Comparison of ENCODE assay signal across 8 mouse cellular contexts in genomic region chr5:64802143-64802542, GRCm38 (mm10). TPM values are rescaled to one million over a fixed set of nuclear protein-coding genes. Genes with fewer than 3 reads are reported as not detected.
DNase-seq lines count a peak whose midpoint lies in the region; ATAC-seq and TF ChIP-seq lines count a peak whose summit lies in the region.

No protein-coding gene starts in this region.

- H3K27ac ChIP-seq in layer of hippocampus, adult 2 months: peak overlapping the region; percentile 99
- H3K27ac ChIP-seq in embryonic facial prominence, embryonic 12.5 days: peak overlapping the region; percentile 98
- H3K27ac ChIP-seq in midbrain, postnatal 0 days (ENCODE audit: low read depth, low read length): peak overlapping the region; percentile 88; the same call in 1 of the 2 replicates

- H3K36me3 ChIP-seq in embryonic facial prominence, embryonic 12.5 days: peaks cover 3% of the 10 kb centered on the region; the same call in 1 of the 2 replicates
- H3K36me3 ChIP-seq in midbrain, postnatal 0 days (ENCODE audit: insufficient read depth, low read length): no peaks in the 10 kb centered on the region

- DNase-seq in layer of hippocampus, adult 2 months (ENCODE audit: low spot score in 2 of 2): no peak
- no peak for DNase-seq in layer of hippocampus, postnatal 10 days (ENCODE audit: low spot score in 2 of 2)
- peak; percentile 54 for DNase-seq in induced T-regulatory cell, adult 2 months (ENCODE audit: low read depth)
- DNase-seq in midbrain, postnatal 0 days (ENCODE audit: low spot score): no peak
- no peak for DNase-seq in thymus, adult 18-20 months
- no peak for DNase-seq in right cerebral cortex, postnatal 25 days
- DNase-seq in right cerebral cortex, adult 2 months (ENCODE audit: low spot score in 2 of 2): no peak

- H3K9me3 ChIP-seq in embryonic facial prominence, embryonic 12.5 days: no peaks in the 10 kb centered on the region
- no peaks in the 10 kb centered on the region for H3K9me3 ChIP-seq in midbrain, postnatal 0 days (ENCODE audit: low read length)

- WGBS in embryonic facial prominence, embryonic 12.5 days: 4% methylated on average over 8 of the region's 8 CpGs
- WGBS in midbrain, postnatal 0 days: 7% methylated on average over 8 of the region's 8 CpGs

- H3K4me1 ChIP-seq in embryonic facial prominence, embryonic 12.5 days: peaks cover 16% of the 10 kb centered on the region
- peaks cover 4% of the 10 kb centered on the region; the same call in 1 of the 2 replicates for H3K4me1 ChIP-seq in midbrain, postnatal 0 days (ENCODE audit: insufficient read depth, low read length)

- peak overlapping the region; percentile 92 for H3K4me3 ChIP-seq in layer of hippocampus, adult 2 months
- peak overlapping the region; percentile 74 for H3K4me3 ChIP-seq in embryonic facial prominence, embryonic 12.5 days
- peak overlapping the region; percentile 87 for H3K4me3 ChIP-seq in midbrain, postnatal 0 days (ENCODE audit: low read depth, low read length)

- H3K9ac ChIP-seq in embryonic facial prominence, embryonic 12.5 days: peak overlapping the region; percentile 87
- peak overlapping the region; percentile 84; the same call in 1 of the 2 replicates for H3K9ac ChIP-seq in midbrain, postnatal 0 days (replicated peaks; ENCODE audit: low read length, poor library complexity, severe bottlenecking)

- ATAC-seq in embryonic facial prominence, embryonic 12.5 days (ENCODE audit: insufficient number of reproducible peaks, insufficient read depth, low FRiP score, low TSS enrichment): no peak
- no peak for ATAC-seq in midbrain, postnatal 0 days (ENCODE audit: low FRiP score)

- no peaks in the 10 kb centered on the region for H3K27me3 ChIP-seq in embryonic facial prominence, embryonic 12.5 days
- no peaks in the 10 kb centered on the region for H3K27me3 ChIP-seq in midbrain, postnatal 0 days (ENCODE audit: insufficient read depth, low read length)

- peak overlapping the region; percentile 58 for H3K4me2 ChIP-seq in embryonic facial prominence, embryonic 12.5 days (replicated peaks)
- peak overlapping the region; percentile 93 for H3K4me2 ChIP-seq in midbrain, postnatal 0 days (ENCODE audit: low read depth, low read length, poor library complexity, severe bottlenecking)

- TF ChIP-seq CTCF in layer of hippocampus, adult 2 months (conservative IDR thresholded peaks at IDR 0.05): no peak
- TF ChIP-seq CTCF in midbrain, postnatal 0 days (IDR thresholded peaks at IDR 0.05): no peak

RNA-seq across cellular contexts. Expression of gene Klf3, which starts 1.0 kb away (rescaled TPM):
- total RNA-seq in layer of hippocampus, adult 2 months (2021): 10 to 100 TPM; 55.0 to 55.2 TPM
- 10 to 100 TPM; 41.9 to 42.9 TPM for total RNA-seq in layer of hippocampus, postnatal 10 days (2021)
- polyA plus RNA-seq in embryonic facial prominence, embryonic 12.5 days (2016; fragmentation: Nextera tagmentation; extraction: Ambion mirVana): 45.2 and 50.8 TPM in 2 replicates
- 12.3 and 14.9 TPM in 2 replicates for total RNA-seq in midbrain, postnatal 0 days (2014; rRNA removed)
- 26.7 and 28.9 TPM in 2 replicates for polyA plus RNA-seq in midbrain, postnatal 0 days (2015; fragmentation: Nextera tagmentation; extraction: Ambion mirVana)
